Mouse (Mus musculus): ENCODE measurements around the gene Hoxc9.

The Hoxc9 gene

DNA sequence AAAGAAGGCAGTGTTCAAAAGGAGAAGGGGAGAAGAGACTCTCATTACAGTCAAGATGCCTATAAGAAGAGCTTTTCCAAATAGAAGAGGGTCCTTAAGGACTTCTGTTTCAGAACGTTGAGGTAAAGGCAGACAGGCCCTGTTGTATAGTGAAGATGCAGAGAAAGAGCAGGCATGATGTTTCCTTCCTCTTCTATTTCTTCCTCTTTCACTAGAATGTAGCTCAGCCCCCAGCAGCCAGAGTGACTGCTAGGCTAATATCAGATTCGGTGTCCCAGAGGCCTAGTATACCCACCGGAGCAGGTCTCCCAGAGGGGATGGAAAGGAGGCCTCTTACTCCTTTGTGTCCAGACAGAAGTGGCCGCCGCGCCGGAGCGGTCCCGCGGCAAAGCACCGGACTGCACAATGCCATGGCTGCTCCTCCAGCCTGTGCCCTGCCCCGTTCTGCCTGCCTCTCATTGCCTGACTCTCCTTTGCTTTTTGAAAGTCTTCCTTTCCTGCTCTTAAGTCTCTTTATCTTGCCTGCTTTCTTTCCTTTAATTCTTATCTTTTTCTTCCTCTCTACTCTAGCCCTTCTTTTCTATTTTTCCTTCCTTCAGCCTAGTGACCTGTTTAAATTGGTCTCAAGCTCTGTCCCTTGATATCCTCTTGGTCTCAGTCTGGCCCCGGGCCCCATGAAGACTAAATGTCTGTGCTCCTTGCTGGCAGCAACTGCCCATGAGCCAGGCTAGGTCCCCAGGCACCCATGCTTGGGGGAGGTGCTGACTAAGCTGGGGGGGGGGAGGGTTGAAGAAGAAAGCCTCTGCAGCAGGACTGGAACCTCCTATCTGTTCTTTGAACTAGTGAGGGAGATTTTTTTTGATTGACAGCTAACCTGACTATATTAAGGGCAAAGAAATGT is 2.6 kb downstream of the Hoxc9 start:
- no peak for DNase-seq

- no peak for DNase-seq
Measured at GRCm38 (mm10) chr15:102979936-102980335, 3.7 kb downstream of the Hoxc9 start.

DNA sequence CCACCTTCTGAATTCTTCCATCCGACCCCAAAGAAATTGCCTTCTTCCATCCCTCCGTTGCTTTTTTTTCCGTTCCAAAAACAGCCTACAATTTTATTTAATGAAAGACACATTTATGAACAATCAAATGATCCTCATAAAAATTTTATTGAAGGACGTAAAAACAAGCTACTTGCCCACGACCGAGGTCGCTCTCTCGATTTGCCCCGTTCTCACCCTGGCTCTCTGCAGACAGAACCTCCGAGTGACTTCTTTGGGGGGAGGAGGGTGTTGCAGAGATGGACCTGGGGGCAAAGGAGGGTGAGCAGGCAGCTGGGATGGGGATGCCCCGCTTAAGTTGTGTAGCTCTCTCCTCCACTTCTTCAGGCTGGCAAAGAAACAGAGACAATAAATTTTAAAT is 4.1 kb downstream of the Hoxc9 start:
- no peak for DNase-seq

- DNase-seq = no peak
Measured at GRCm38 (mm10) chr15:102980912-102981311, 4.7 kb downstream of the Hoxc9 start.

- DNase-seq = no peak
Measured at GRCm38 (mm10) chr15:102981379-102982288, 5.4 kb downstream of the Hoxc9 start.

DNA sequence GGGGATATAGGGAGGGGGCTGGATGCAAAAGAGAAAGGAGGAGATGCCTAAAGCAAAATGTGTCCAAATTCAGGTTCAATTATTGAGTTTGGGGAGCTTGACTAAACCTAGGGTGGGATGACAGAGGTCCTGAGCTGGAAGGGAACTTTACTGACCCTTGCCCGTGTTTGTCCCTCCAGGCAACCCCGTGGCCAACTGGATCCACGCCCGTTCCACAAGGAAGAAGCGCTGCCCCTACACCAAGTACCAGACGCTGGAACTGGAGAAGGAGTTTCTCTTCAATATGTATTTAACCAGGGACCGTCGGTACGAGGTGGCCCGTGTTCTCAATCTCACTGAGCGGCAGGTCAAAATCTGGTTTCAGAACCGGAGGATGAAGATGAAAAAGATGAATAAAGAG is 7.5 kb downstream of the Hoxc9 start:
- no peak for DNase-seq

DNA sequence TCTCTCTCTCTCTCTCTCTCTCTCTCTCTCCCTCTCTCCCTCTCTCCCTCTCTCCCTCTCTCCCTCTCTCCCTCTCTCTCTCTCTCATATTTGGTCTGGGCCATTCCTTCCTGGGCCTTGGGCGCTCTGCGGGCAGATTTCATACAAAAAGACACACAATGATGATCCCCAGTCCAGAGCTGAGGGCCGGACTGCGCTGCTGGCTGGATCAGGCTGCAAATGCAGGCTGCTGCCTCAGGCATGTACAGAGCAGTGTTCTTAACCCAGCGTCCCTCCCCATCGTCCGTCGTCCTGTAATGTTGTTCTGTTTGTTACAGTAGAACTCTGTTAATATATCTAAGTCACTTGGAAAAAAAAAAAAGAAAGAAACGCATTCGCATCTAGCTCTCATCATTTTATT is 8.3 kb downstream of the Hoxc9 start:
- DNase-seq = no peak

GRCm38 (mm10) chr15:102984925-102985324 is 8.7 kb downstream of the Hoxc9 start:
- DNase-seq = no peak

- DNase-seq = peak; percentile 66
Measured at GRCm38 (mm10) chr15:102987124-102987833, 11.0 kb downstream of the Hoxc9 start.

DNA sequence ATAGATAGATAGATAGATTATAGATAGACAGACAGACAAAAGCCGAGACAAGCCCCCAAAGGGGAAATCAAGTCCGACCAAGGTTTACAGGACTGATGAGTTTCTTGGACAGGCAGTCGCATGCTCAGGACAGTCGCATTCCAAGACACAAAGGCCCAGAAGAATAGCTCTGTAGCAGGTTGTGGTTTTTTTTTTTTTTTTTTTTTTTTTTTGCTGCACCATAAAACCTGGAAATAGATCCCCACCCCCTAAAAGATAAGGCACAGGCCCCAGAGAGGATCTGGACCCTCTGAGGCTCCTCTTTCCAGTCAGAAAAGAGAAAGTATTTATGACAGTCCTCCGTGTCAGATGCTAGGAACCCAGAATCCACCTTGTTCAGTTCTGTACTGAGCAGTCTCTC is 11.8 kb downstream of the Hoxc9 start:
- no peak for DNase-seq

DNA sequence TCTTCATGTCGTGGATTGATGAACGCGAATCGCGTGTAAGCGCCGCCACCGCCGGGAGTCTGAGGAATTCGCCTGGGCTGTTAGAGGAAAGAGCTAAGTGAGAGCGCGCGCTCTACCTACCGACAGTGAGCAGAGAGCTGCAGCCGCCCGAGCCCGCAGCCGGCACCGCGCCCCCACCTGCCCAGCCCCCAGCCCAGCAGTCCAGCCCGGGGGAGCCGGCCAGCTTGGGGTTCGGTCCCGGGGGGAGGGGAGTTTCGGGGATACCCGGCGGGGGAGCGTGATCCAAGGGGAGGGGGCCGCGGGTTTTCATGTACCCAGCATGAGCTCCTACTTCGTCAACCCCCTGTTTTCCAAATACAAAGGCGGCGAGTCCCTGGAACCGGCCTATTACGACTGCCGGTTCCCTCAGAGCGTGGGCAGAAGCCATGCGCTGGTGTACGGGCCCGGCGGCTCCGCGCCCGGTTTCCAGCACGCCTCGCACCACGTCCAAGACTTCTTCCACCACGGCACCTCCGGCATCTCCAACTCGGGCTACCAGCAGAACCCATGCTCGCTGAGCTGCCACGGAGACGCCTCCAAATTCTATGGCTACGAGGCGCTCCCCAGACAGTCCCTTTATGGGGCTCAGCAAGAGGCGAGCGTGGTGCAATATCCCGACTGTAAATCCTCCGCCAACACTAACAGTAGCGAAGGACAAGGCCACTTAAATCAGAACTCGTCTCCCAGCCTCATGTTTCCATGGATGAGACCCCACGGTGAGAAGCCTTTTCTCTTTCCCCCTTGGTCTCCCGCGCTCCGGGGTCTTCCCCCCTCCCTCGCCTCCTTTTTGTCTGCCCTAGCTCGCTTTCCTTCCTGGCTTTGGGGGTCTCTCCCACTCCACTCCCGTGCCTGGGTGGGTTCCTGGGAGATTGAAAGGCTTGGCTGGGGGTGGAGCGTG is 14.5 kb downstream of the Hoxc9 start, which contains the start of gene Hoxc8:
Gene Hoxc8 (plus strand): TSS at position 147 of the 937 bp plus-strand sequence.
- DNase-seq = no peak

DNA sequence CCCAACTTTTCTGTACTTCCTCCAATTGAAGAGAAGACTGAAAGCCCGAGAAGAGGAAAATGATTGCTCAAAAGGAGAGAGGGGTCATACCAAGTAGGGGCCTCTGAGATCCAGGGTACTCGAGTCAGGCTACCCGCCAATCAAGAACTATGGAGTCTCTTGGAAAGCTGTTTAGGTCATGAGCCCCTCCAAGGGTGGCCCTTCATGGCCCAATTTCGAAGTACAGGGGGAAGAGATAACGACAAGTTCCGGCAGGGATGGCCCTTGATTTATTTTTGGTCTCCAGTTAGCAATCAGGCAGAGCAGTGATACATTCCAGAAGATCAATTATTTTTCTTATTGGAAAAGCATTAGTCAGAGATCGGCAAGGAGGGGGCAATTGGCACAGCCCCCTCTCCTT is 15.5 kb downstream of the Hoxc9 start:
- DNase-seq = no peak

DNA sequence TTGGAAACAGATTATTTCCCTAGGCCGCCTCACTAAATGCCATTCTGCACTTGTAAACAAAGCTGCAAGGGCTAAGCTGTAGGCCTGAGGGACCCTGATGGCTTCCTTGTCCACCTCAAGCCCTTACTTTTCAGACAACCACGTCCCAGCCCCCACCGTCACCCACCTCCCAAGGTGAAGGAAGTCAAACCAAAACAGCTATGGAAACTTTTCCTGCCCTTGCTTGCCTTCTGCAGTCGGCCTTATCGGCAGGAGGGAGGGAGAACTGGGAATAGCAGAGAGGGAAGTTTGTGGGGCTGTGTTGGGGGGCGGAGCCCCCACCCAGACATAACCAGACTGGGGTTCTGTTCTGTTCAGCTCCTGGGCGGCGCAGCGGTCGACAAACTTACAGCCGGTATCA is 16.0 kb downstream of the Hoxc9 start:
- DNase-seq = no peak

DNA sequence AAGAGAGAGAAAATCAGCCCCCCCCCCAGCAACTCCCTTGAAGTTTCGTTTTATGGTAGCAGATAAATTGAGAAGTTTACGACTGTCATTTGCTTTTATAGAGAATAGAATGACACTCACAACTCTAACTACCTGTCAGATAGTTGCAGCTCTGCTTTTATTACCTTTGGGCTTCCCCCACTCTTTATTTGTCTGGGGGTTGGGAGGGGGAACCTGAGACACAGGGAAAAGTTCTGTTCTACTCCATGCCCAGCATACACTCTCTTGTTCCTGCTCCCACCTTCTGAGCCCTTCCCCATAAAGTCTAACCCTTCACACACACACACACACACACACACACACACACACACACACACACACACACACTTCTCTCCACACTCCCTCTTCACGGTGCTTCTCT is 16.6 kb downstream of the Hoxc9 start:
- no peak for DNase-seq

- DNase-seq = no peak
Measured at GRCm38 (mm10) chr15:102996548-102996947, 20.3 kb downstream of the Hoxc9 start.

- no peak for DNase-seq
Measured at GRCm38 (mm10) chr15:102997431-102997830, 21.2 kb downstream of the Hoxc9 start.

DNA sequence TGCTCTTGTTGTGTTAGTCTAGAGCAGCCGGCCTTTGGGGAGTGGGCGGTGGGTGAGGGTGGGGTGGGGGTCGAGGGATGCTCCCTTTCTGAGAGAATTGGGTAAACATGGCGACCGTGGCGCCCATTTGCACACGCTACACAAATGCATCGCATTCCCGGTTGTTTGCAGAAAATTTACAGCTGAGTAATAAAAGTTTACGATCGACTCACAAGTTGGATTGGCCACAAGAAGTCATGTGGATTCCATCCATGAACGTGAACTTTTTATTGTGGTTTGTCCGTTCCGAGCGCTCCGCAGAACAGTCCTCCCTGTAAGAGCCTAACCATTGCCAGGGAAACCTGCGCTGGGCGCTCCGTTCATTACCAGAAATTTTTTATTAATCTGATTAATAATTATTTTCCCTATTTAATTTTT is 21.7 kb downstream of the Hoxc9 start, which contains the start of gene Hoxc6:
Gene Hoxc6 (plus strand): TSS at position 319 of the 417 bp plus-strand sequence.
- DNase-seq = no peak

- no peak for DNase-seq
Measured at GRCm38 (mm10) chr15:102998608-102999182, 22.5 kb downstream of the Hoxc9 start.

- DNase-seq = peak; percentile 14
Measured at GRCm38 (mm10) chr15:102999183-102999831, 23.1 kb downstream of the Hoxc9 start.

- no peak for DNase-seq
Measured at GRCm38 (mm10) chr15:102999955-103000354, 23.7 kb downstream of the Hoxc9 start.

DNA sequence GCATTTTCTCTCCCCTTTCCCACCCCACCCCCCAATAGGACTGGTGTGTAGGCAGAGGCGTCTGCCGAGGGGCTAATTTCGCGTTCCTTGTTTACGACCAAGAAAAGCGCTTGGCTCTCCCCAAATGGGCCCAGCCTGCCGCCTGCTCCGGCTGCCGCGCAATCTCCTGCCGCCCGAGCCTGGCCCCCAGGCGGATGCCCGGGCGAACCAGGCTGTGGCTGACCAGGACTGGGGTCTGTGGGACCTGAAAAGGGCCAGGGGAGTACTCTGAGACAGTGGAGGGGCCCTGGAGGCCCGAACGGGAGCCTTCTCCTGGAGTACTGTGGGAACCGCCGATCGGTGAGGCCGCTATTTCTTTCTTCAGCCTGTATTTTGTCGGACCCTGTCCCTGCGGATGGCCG is 24.3 kb downstream of the Hoxc9 start:
- DNase-seq = no peak
